In genomic region chr6:66493685-66494084, GRCm38 (mm10) we compare ENCODE assay signal across 22 mouse cellular contexts. TPM values are rescaled to one million over a fixed set of nuclear protein-coding genes. Genes with fewer than 3 reads are reported as not detected.
DNase-seq lines count a peak whose midpoint lies in the region; ATAC-seq and TF ChIP-seq lines count a peak whose summit lies in the region.
"Had no signal": no experiment of that assay in that cellular context is flagged by ENCODE, and none has a peak within 500 bp of the region (broad histone marks: within the 10 kb centered on the region; RNA-seq: fewer than 3 reads in every experiment).

No protein-coding gene starts in this region.

- ATAC-seq in megakaryocyte, adult 5-6 weeks (ENCODE audit: poor library complexity, severe bottlenecking) = peak; percentile 72
- no peak for ATAC-seq in forebrain, embryonic 13.5 days
- ATAC-seq: activated CD4-positive, CD25-positive, alpha-beta regulatory T cell, adult 4 months; forebrain, embryonic 14.5 days; forebrain, postnatal 0 days had no signal

- H3K9ac ChIP-seq in forebrain, embryonic 13.5 days = no peak overlapping the region
- H3K9ac ChIP-seq: embryonic facial prominence, embryonic 12.5 days; forebrain, postnatal 0 days had no signal

- H3K4me3 ChIP-seq in thymus, adult 2 months (ENCODE audit: control insufficient read depth, insufficient read depth, low read length) = no peak overlapping the region
- H3K4me3 ChIP-seq in forebrain, embryonic 13.5 days = no peak overlapping the region
- H3K4me3 ChIP-seq: embryonic facial prominence, embryonic 10.5 days; embryonic facial prominence, embryonic 12.5 days had no signal

- no peaks in the 10 kb centered on the region for H3K9me3 ChIP-seq in forebrain, embryonic 13.5 days (replicated peaks)
- H3K9me3 ChIP-seq: embryonic facial prominence, embryonic 10.5 days; embryonic facial prominence, embryonic 12.5 days had no signal

- H3K27me3 ChIP-seq in thymus, adult 2 months (ENCODE audit: control insufficient read depth, insufficient read depth, low read length) = no peaks in the 10 kb centered on the region
- no peaks in the 10 kb centered on the region for H3K27me3 ChIP-seq in forebrain, embryonic 13.5 days
- H3K27me3 ChIP-seq: embryonic facial prominence, embryonic 12.5 days had no signal

- no peak for TF ChIP-seq CTCF in thymus, adult 2 months (IDR thresholded peaks at IDR 0.05; ENCODE audit: borderline replicate concordance, control insufficient read depth, extremely low read depth, insufficient read depth, low read length, poor library complexity)

- peak; percentile 28 for DNase-seq in thymus, postnatal 0 days (ENCODE audit: low spot score)
- DNase-seq in thymus, adult 2 months = no peak
- DNase-seq in thymus, postnatal 25 days = peak; percentile 8
- DNase-seq in thymus, postnatal 36 days = no peak
- DNase-seq in naive thymus-derived CD4-positive, alpha-beta T cell, adult 2 months (ENCODE audit: low read depth) = peak; percentile 42
- DNase-seq in adrenal gland, adult 18-20 months (ENCODE audit: low spot score in 2 of 2) = no peak
- DNase-seq: adrenal gland, adult 2 months; adrenal gland, postnatal 10 days; adrenal gland, postnatal 25 days; cerebellum, adult 11 months; cerebellum, adult 18-20 months; cerebellum, adult 8-10 months; cerebellum, adult 9-11 months; cerebellum, postnatal 14 days; cerebellum, postnatal 36 days; forebrain, postnatal 0 days had no signal

- no peak for TF ChIP-seq POLR2A in thymus, adult 2 months (IDR thresholded peaks at IDR 0.05; ENCODE audit: control insufficient read depth, extremely low read depth, insufficient read depth, low read length, poor library complexity)

- no peaks in the 10 kb centered on the region for H3K36me3 ChIP-seq in thymus, adult 2 months (ENCODE audit: control insufficient read depth, insufficient read depth, low read length)
- no peaks in the 10 kb centered on the region for H3K36me3 ChIP-seq in forebrain, embryonic 13.5 days (ENCODE audit: poor library complexity, severe bottlenecking)
- H3K36me3 ChIP-seq: embryonic facial prominence, embryonic 10.5 days; embryonic facial prominence, embryonic 12.5 days had no signal

- H3K4me2 ChIP-seq in forebrain, embryonic 13.5 days = no peak overlapping the region
- H3K4me2 ChIP-seq: embryonic facial prominence, embryonic 12.5 days had no signal

- H3K27ac ChIP-seq in thymus, adult 2 months (ENCODE audit: control insufficient read depth, insufficient read depth, low read length) = no peak overlapping the region
- no peak overlapping the region for H3K27ac ChIP-seq in forebrain, embryonic 13.5 days
- H3K27ac ChIP-seq: embryonic facial prominence, embryonic 10.5 days; embryonic facial prominence, embryonic 12.5 days had no signal

- no peaks in the 10 kb centered on the region for H3K4me1 ChIP-seq in thymus, adult 2 months (replicated peaks; ENCODE audit: control insufficient read depth, insufficient read depth, low read length)
- H3K4me1 ChIP-seq in forebrain, embryonic 13.5 days = no peaks in the 10 kb centered on the region
- H3K4me1 ChIP-seq: embryonic facial prominence, embryonic 10.5 days; embryonic facial prominence, embryonic 12.5 days had no signal

- WGBS in thymus, adult 2 months = 50% methylated on average over 3 of the region's 3 CpGs
- 83% methylated on average over 3 of the region's 3 CpGs for WGBS in forebrain, embryonic 13.5 days

RNA-seq across cellular contexts. Expression of gene Mad2l1, which starts 41.5 kb away (rescaled TPM):
- polyA plus RNA-seq in thymus, postnatal 0 days (2015; fragmentation: Nextera tagmentation; extraction: Ambion mirVana) = 140 TPM in 2 replicates
- polyA plus RNA-seq in thymus, adult 2 months (2012; rRNA removed) = 44.3 and 52.3 TPM in 2 replicates
- total RNA-seq in megakaryocyte, adult 5-6 weeks (2015) = 156 and 172 TPM in 2 replicates
- total RNA-seq in megakaryocyte, adult 5-6 weeks (2017) = 112 and 113 TPM in 2 replicates
- 87.0 and 91.5 TPM in 2 replicates for polyA plus RNA-seq in forebrain, embryonic 13.5 days (2015; fragmentation: Nextera tagmentation; extraction: Ambion mirVana)
- 1 to 10 TPM; 3.7 to 4.2 TPM for total RNA-seq in adrenal gland, adult 18-20 months (2021)

Comparison
In these comparisons a context has a peak if more than half of its experiments do, and no peak if none do; other contexts are left out.
1. DNase-seq: peak in thymus, postnatal 0 days (single experiment), thymus, postnatal 25 days (single experiment) and naive thymus-derived CD4-positive, alpha-beta T cell, adult 2 months (single experiment); none in thymus, adult 2 months (single experiment), thymus, postnatal 36 days (0 of 2) and adrenal gland, adult 18-20 months (0 of 2).